Mouse (Mus musculus): ENCODE measurements around the gene Gpr87.

Gpr87 gene

DNA sequence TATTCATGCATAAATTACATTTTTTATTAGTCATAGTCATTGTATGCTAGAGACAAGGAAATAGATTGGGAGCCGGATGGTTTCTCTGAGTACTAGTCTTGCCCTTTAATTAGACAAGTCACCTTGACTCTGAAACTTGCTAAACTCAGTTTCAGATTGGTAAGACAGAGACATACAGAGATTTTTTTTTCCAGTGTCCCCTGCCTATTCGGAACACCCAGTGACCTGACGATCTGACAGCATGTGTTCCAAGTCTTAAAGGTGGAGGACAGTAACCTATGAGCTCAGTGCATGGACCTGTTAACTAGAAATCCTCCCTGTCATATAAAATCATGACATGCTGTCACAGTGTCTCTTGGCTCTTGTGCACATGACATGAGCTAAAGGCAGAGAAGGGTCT, 65.4 kb downstream of the Gpr87 start:
- Histone ChIP-seq H3K9me3 (ENCODE audit: low read length) (no peaks in the 10 kb centered on the region), H3K4me3 (replicated peaks; ENCODE audit: low read length) (no peak overlapping the region), H3K27me3 (ENCODE audit: insufficient read depth, low read length) (no peaks in the 10 kb centered on the region), H3K4me1 (replicated peaks; ENCODE audit: low read depth, low read length) (no peaks in the 10 kb centered on the region), H3K36me3 (ENCODE audit: insufficient read depth, low read length) (no peaks in the 10 kb centered on the region)
- TF ChIP-seq NANOG (IDR thresholded peaks at IDR 0.05; ENCODE audit: borderline replicate concordance, low read length) (no peak), POU5F1 (IDR thresholded peaks at IDR 0.05; ENCODE audit: borderline replicate concordance, low read length) (no peak), CTCF (conservative IDR thresholded peaks at IDR 0.05; ENCODE audit: low read length) (no peak)

All from E14TG2a.4 (cell line).